Mouse (Mus musculus): ENCODE results near the gene 2300002M23Rik.
A peak's percentile ranks its signal among the peaks of the same experiment; 100 is the strongest.

The 2300002M23Rik gene

GRCm38 (mm10) chr17:35567150-35567549 lies at the start of gene 2300002M23Rik:
TSS of gene 2300002M23Rik (plus strand) at chr17:35567450.
- no peak for DNase-seq

DNA sequence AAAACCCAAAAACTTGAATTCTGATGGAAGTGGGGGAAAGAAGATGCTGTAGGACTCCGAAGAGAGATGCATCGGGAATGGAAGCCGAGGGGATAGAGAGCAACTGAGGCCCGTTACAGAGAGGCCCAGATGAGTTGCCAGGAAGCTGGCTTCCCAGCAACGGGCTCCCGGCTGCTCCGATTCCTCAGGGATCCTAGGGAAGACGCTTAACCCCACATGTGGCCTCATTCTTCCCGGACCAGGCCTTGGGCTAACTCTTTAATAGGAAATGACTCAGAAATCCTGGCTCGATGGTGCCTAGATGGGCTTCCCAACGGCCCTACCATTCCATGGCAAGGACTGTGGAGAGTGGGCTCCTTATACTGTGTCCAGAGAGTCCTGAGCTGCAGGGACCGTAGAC lies 49.7 kb upstream of the 2300002M23Rik start:
- peak in 1 of 2 experiments; percentile 35 for DNase-seq

DNA sequence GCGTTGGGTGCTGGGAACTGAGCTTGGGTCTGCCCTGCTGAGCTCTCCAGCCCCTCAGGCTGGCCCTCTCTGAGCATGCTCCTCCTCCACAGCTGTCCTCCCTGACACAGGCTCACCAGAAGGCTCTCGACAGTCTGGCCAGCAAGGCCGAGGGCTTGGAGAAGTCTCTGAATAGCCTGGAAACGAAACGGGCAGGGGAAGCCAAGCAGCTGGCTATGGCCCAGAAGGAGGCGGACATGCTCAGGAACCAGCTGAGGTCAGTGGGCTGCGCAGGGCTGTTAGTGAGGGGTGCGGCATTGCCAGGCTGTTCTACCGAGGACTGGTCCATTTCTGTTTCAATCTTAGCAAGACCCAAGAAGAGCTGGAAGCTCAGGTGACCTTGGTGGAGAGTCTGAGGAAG lies 42.9 kb upstream of the 2300002M23Rik start:
- no peak for DNase-seq

GRCm38 (mm10) chr17:35526644-35527043 lies 40.6 kb upstream of the 2300002M23Rik start:
- no peak for DNase-seq

- no peak for DNase-seq
Measured at GRCm38 (mm10) chr17:35532360-35532759, 34.9 kb upstream of the 2300002M23Rik start.

GRCm38 (mm10) chr17:35532901-35533300 lies 34.3 kb upstream of the 2300002M23Rik start, which contains the start of gene Psors1c2:
TSS of gene Psors1c2 (plus strand) at chr17:35533201.
- DNase-seq, result no peak

DNA sequence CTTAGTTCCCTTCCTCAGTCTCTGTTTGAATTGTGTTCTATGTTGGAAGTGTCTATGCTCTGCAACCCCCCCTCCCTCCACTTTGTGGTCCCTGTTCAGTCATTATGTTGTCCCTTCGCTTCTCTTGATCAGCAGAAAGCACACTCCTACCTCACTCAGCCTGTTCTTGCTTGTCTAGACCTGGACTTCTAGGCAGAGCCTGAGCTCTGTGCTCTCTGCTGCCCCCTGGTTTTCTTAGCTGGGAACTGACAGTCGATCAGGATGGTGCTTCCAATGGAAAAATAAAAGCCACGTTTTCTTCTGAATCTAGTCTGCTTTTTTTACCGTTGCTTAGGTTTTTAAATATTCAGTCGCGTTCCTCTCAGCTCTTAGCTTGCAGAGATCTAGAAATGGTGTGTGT lies 32.9 kb upstream of the 2300002M23Rik start:
- DNase-seq, result peak; percentile 76 to 85

DNA sequence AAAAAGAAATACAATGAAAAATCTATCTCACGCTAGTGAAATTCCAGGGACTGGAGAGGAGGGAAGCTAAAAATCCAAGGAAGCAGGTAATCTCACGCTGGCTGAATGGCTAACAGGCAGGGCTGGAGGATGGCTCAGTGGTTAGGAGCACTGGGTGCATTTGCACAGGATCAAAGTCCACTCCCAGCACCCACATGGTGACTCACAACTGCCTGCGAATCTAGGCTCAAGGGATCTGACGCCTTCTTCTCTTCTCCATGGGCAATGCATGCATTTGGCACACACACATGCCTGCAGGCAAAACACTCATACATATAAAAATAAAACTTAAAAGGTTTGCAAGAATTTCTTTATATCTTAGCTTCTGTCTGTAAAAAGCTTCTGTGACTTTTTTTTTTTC lies 29.8 kb upstream of the 2300002M23Rik start:
- no peak for DNase-seq

DNA sequence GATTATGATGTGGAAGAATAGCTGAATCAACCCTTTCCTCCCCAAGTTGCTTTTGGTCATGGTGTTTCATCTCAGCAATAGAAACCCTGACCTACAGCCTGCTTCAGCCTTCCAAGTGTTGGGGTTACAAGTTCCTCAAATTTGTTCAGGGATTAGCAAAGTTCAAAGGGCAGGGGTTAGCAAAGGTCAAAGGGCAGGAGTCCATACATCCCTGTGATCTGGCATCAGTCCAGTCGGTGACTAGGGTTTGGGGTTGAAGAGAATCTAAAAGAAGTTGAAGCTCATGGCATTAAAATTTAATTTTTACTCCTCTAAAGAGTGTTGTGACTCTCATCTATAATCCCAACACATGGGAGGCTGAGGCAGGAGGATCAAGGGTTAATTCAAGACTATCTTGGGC lies 28.8 kb upstream of the 2300002M23Rik start:
- no peak for DNase-seq

DNA sequence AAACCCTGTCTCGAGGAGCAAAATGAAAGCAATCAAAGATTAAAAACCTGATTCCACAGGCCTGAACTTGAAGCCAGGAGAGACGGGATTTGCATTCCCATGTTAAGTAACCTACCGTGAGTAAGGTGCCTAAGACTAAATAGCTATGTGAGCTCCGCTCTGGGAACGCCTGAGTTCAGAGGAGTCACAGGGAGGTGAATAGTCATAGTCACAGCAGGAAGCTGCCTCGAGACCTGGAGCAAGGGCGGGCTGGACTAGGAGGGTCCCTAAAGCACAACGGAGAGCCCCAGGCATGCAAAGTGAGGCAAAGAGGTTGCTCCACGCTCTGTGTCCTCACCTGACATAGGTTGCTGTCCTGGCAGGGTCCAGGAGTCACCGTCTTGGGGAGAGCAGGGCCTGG lies 27.7 kb upstream of the 2300002M23Rik start:
- DNase-seq, result no peak

GRCm38 (mm10) chr17:35542761-35543411 lies 24.4 kb upstream of the 2300002M23Rik start:
- DNase-seq, result no peak

- DNase-seq, result no peak
Measured at GRCm38 (mm10) chr17:35543412-35543861, 23.8 kb upstream of the 2300002M23Rik start.

DNA sequence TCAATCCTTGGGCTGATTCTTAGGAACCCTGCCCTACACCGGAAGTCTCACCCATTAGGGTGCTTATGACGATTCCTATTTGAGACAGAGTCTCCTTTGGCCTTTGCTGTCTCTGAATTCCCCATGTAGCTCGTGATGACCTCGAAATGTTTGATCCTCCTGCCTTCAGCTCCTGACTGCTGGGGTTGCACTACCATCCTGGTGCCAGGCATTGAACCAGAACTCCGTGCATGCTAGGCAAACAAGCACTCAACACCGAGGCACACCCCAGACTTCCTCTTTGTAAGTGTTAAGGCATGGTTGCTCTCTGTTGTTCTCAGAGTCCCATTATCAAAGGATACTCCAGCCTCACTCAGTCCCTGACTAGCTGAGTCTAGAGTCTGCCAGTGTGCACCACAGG lies 23.2 kb upstream of the 2300002M23Rik start:
- no peak for DNase-seq

GRCm38 (mm10) chr17:35544680-35545079 lies 22.6 kb upstream of the 2300002M23Rik start:
- DNase-seq, result peak; percentile 44 to 69

GRCm38 (mm10) chr17:35547465-35547864 lies 19.8 kb upstream of the 2300002M23Rik start:
- DNase-seq, result no peak

DNA sequence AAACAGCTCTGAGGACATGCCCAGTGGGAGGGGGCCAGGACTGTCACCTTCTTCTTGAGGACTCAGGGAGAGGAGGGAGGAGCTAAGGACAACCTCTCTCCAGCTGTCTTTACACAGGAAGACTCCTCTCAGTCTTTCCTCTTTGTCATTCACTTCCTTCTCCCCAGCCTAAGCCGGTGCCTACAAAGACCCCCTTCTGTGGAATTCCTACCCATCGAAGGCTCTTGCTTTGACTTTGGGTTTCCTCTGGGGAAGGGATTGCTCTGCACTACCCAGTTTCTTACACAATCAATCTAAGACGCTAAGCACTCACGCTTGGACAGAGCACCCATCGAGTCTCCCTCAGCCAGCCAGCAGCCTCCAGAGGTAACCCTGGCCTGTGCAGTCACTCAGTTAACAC lies 18.6 kb upstream of the 2300002M23Rik start:
- DNase-seq, result no peak

GRCm38 (mm10) chr17:35549437-35550142 lies 17.7 kb upstream of the 2300002M23Rik start:
- DNase-seq, result peak; percentile 60 to 76

DNA sequence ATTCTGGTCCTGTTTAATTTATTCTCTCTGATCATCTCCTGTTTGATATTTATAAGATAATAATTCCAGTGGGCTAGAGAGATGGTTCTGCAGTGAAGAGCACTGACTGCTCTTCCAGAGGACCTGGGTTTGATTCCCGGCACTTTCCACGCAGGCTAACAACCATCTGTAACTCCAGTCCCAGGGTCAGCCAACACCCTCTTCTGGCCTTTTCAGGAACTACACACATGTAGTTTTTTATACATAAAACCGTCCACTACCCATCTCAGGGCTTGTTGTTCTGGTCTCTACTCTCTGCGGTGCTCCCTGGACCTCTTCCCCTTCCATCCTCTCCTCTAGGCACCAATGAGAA lies 17.1 kb upstream of the 2300002M23Rik start:
- DNase-seq, result no peak

DNA sequence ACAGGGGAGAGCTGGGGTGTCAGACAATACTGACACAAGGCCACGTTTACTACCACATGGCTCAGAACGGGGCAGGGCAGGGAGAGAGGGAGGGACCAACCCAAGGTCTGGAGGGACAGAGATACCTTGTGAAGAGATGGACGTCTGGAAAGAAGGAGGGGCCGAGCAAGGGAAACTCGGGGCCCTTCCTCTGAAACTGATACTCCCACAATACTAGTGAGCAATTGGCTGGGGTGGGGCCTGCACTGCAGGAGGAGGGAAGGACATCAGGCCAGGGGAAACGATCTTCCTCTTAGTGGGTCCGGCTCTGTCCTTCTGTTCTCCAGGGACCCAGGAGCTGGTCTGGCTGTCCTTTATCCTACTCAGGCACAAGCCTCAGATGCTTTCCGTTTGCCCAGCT lies 16.4 kb upstream of the 2300002M23Rik start:
- DNase-seq, result no peak

GRCm38 (mm10) chr17:35551881-35552414 lies 15.3 kb upstream of the 2300002M23Rik start, which contains the start of gene Cdsn:
TSS of gene Cdsn (plus strand) at chr17:35552128.
- no peak for DNase-seq

DNA sequence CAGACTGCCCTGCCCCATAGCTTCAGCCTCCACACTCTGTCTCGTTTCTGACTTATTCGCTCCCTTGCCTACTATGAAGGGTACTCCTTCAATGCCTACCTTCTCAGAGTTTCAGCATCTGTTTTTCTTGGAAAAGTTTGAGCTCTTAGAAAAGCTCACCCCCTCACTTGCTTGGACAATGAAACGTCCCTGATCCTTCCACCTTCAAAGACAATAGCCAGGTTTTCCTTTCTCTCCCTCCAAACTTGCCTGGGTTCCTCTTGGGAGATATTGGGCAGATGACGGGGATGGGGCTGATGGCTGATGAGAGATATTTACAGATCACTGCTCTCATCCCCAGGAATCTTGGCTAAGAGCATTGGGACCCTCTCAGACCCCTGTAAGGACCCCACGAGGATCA lies 12.9 kb upstream of the 2300002M23Rik start:
- no peak for DNase-seq

- no peak for DNase-seq
Measured at GRCm38 (mm10) chr17:35554761-35555397, 12.4 kb upstream of the 2300002M23Rik start.

DNA sequence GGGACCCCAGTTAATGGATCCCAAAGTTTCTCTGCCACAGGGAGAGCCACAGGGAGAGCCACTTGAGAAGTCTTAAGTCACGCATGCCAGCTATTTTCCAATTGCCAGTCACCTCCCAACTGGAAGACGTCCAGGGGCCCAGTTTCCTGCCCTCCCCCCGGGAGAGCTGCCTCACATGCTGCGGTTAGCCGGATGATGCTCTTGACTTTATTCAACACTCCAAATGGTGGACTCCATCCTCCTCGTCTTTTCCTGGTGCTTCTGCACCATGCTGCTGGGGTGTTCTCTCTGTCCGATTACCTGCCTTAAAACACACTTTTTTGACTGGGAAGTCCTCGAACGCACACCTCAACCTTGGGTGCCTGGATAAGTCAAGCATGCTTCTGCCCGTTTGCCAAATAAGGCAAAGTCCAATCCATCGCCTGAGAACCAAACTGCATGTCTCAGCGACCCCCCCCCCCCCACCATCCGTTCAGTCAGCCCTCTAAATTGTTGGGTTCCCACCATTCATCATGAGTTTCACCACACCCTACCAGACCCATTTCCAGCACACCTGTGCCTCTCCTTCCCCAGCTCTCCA lies 11.0 kb upstream of the 2300002M23Rik start:
- peak in 1 of 2 experiments; percentile 14 for DNase-seq
